Mouse (Mus musculus) thymus, adult 2 months (tissue): ENCODE results near the gene Ino80d. TPM values are rescaled to one million over a fixed set of nuclear protein-coding genes. Genes with fewer than 3 reads are reported as not detected.

Experiments
- DNase-seq: peaks from one replicate; pipeline ENCODE4 v3.0.0; 2021
- H3K27ac ChIP-seq: fragments of 200-500 bp; 2 replicates; pipeline ENCODE4 v1.5.1; 2012; ENCODE audit warnings: low read length, control low read depth; ENCODE audit not compliant: control insufficient read depth, insufficient read depth
- H3K27me3 ChIP-seq: fragments of 200-500 bp; 2 replicates; pipeline ENCODE4 v1.6.1; 2012; ENCODE audit warnings: mild to moderate bottlenecking, low read length, moderate library complexity, mixed read lengths; ENCODE audit not compliant: control insufficient read depth, insufficient read depth
- H3K36me3 ChIP-seq: fragments of 200-500 bp; 2 replicates; pipeline ENCODE4 v1.6.1; 2012; ENCODE audit warnings: mild to moderate bottlenecking, low read length, moderate library complexity; ENCODE audit not compliant: control insufficient read depth, insufficient read depth
- H3K4me1 ChIP-seq: fragments of 200-500 bp; replicated peaks from 2 replicates; pipeline ENCODE4 v1.6.1; 2012; ENCODE audit warnings: low read length; ENCODE audit not compliant: control insufficient read depth, insufficient read depth
- H3K4me3 ChIP-seq: fragments of 200-500 bp; 2 replicates; pipeline ENCODE4 v1.5.1; 2012; ENCODE audit warnings: mild to moderate bottlenecking, low read length, control low read depth, moderate library complexity; ENCODE audit not compliant: control insufficient read depth, insufficient read depth
- CTCF ChIP-seq: fragments of 200-500 bp; IDR thresholded peaks from 2 replicates; pipeline ENCODE4 v1.5.1; 2012; ENCODE audit warnings: mild to moderate bottlenecking, control low read depth, low read length, moderate library complexity, borderline replicate concordance; ENCODE audit not compliant: control insufficient read depth, poor library complexity, insufficient read depth; ENCODE audit errors: extremely low read depth
- POLR2A ChIP-seq: fragments of 200-500 bp; IDR thresholded peaks from 2 replicates; pipeline ENCODE4 v1.6.1; 2012; ENCODE audit warnings: mild to moderate bottlenecking, low read length, control low read depth, moderate library complexity; ENCODE audit not compliant: control insufficient read depth, poor library complexity, insufficient read depth; ENCODE audit errors: extremely low read depth
- WGBS: fragments of 180-500 bp; shearing (Covaris S2); methylation state at CpG from one replicate; pipeline ENCODE4 v1.1.7; 2018; 5-methylcytosine and 5-hydroxymethylcytosine counted together
- polyA plus RNA-seq: library from polyadenylated mRNA; depleted of rRNA; stranded (reverse); fragments of >200 nt; gene quantifications from 2 replicates; pipeline ENCODE4 v1.2.3, GENCODE M21; 2012

The Ino80d gene
- polyA plus RNA-seq, 1 experiment, result 40.4 TPM

DNA sequence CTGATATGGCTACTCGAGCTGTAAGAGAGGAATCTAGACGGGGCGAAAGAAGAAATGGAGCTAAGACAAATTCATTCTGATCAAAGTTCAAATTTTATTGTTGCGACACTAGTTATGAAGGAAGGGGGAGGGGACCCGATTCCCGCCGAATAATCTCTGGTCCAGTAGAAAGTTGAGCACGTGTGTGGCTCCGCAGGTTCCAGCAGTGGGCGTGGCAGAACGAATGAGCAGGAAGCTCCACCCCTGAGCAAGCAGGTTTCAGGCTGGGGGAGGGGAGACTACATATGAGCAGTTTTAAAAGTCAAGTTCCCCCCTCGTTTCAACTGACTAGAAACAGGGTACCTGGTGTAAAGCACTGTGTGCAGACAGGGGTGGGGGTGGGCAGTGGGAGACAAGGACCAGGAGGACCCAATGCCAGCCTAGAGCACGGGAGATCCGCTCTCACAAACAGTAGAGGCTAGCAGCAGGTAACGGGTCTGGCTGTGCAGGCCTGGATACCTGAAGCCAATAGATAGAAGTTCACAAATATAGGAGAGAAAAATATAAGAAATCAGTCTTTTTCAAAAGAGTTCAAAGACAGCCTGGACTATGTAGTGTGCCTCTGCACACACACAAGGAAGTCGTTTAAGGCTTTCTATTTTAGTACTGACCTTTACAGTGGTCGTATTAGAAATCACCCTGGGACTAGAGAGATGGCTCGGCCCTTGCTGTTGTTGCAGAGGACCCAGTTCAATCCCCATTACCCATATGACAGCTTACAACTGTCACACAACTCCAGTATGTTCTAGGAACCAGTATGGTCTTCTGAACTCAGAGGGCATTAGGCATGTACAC lies 15.6 kb upstream of the Ino80d start:
- peak; percentile 10 for DNase-seq
- Histone ChIP-seq H3K4me1 (peaks cover 6% of the 10 kb centered on the region), H3K27ac (peak overlapping the region; percentile 56), H3K4me3 (peak overlapping the region; percentile 40), H3K36me3 (no peaks in the 10 kb centered on the region), H3K27me3 (no peaks in the 10 kb centered on the region)
- 10% methylated on average over 18 of the region's 18 CpGs for WGBS
- TF ChIP-seq POLR2A, result no peak
- no peak for TF ChIP-seq CTCF

DNA sequence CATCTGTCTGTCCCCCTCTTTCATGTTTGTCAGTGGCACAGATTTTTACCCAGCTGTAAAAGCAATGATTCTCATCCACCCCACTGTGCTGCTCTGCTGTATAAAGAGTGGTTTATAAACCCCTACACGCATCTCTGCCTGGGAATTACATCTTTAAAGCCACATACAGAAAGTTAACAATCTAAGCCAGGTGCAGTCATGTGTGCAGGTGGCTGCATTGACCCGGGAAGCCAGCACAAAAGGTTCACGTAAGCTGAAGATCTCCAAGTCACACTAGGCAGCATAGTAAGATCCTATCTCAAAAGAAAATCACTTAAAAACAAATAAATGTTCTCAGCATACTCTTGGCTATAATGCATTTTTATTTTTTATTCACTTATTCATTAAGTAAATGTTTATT lies 14.8 kb upstream of the Ino80d start:
- Histone ChIP-seq H3K4me1 (peaks cover 6% of the 10 kb centered on the region), H3K27ac (no peak overlapping the region), H3K27me3 (no peaks in the 10 kb centered on the region), H3K36me3 (no peaks in the 10 kb centered on the region), H3K4me3 (no peak overlapping the region)
- WGBS, result 3% methylated on average over 3 of the region's 3 CpGs
- TF ChIP-seq POLR2A, result no peak
- TF ChIP-seq CTCF, result no peak
- DNase-seq, result no peak

DNA sequence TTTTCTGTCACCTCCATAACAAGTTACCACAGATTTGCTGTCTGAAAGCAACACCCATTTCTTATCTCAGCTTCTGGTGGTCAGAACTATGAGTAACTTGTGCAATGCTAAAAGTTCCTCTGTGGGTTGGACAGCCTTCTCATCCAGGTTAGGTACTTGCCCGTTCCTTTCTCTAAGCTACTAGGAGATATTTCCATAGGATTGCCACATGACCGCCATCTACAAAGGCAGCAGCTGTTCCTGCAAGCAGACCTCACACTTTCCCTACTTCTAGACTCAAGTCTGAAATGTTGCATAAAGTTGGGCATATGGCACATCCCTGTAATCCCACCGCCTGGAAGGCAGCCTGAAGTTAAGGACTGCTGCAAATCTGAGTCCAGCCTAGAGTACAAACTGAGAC lies 11.7 kb upstream of the Ino80d start:
- no peak overlapping the region for H3K27ac ChIP-seq
- peaks cover 17% of the 10 kb centered on the region for H3K36me3 ChIP-seq
- TF ChIP-seq CTCF, result no peak
- no peak for TF ChIP-seq POLR2A
- peaks cover 6% of the 10 kb centered on the region for H3K4me1 ChIP-seq
- H3K27me3 ChIP-seq, result no peaks in the 10 kb centered on the region
- no peak overlapping the region for H3K4me3 ChIP-seq
- WGBS, result 98% methylated on average over 3 of the region's 3 CpGs
- no peak for DNase-seq

DNA sequence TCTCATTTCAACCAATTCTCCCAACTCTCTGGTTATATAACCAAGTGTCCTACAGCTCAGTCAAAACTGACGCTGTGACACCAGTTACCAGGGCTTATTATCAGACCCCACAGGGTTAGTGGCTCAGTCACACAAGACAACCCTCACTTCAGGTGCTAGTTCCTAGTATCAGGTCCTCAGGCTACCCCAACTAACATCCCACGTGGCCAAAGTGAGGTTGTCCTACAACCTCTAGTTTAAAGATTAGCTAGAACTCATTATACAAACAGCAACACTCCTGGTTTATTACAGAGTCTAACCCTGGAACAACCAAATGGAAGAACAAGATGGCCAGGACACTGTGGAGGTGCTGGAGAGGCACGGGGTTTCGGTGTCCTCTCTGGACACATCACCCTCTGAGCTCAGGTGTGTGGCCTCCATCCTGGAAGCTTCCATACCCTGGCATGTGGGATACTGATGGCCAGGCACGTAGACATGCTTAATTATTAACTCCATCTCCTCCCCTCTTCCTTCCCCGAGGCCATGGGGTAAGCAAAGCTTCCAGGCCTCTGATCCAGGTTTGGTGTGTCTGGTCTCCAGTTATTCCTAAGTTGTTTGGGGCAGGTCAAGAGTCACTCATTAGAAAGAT lies 9.5 kb upstream of the Ino80d start:
- Histone ChIP-seq H3K4me3 (no peak overlapping the region), H3K36me3 (peaks cover 33% of the 10 kb centered on the region), H3K27ac (no peak overlapping the region), H3K27me3 (no peaks in the 10 kb centered on the region), H3K4me1 (peaks cover 3% of the 10 kb centered on the region; the same call in 1 of the 2 replicates)
- 96% methylated on average over 6 of the region's 6 CpGs for WGBS
- TF ChIP-seq CTCF (no peak), POLR2A (no peak)
- no peak for DNase-seq

DNA sequence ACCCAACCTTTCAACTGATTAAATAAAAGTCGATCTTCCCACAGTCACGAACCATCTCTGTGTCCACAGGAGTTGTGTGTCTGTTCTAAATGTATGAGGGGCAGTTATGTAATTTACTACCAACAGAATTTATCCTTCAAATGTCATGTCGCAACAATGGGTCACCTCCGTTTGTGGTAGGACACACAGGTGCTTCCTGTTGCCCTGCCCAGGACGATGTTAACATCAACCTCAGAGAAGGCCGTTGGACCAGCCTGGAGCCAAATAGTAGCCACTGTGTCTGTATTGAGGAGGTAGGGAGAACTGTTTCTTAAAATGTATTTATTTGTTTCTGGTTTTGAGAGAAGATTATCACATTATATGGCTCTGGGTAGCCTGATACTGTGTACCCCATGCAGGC lies 7.5 kb upstream of the Ino80d start:
- H3K27me3 ChIP-seq, result no peaks in the 10 kb centered on the region
- no peak for DNase-seq
- peaks cover 33% of the 10 kb centered on the region for H3K36me3 ChIP-seq
- no peak overlapping the region for H3K27ac ChIP-seq
- 33% methylated on average over 6 of the region's 6 CpGs for WGBS
- H3K4me1 ChIP-seq, result peaks cover 3% of the 10 kb centered on the region; the same call in 1 of the 2 replicates
- H3K4me3 ChIP-seq, result no peak overlapping the region
- TF ChIP-seq CTCF (no peak), POLR2A (no peak)

DNA sequence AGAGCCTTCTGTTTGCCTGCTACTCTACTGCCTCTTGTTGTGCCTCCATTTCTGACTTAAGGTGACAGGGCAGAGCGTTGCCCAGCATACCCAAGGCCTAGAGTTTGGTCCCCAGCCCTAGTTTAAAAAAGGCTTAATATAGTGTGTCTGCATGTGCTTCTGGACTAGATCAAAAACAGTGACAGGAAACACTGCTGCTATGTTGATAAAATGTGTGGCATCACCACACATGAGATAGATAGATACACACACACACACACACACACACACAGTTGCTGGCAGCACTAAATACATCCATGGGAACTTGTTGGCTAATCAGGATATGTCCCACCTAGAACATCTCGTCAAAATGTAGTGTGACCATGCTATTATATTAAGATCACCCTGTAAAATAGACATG lies 5.9 kb upstream of the Ino80d start:
- Histone ChIP-seq H3K4me1 (peaks cover 11% of the 10 kb centered on the region), H3K27ac (no peak overlapping the region), H3K36me3 (peaks cover 33% of the 10 kb centered on the region), H3K27me3 (no peaks in the 10 kb centered on the region), H3K4me3 (no peak overlapping the region)
- WGBS, result 79% methylated on average over 2 of the region's 2 CpGs
- TF ChIP-seq CTCF (no peak), POLR2A (no peak)
- DNase-seq, result no peak

DNA sequence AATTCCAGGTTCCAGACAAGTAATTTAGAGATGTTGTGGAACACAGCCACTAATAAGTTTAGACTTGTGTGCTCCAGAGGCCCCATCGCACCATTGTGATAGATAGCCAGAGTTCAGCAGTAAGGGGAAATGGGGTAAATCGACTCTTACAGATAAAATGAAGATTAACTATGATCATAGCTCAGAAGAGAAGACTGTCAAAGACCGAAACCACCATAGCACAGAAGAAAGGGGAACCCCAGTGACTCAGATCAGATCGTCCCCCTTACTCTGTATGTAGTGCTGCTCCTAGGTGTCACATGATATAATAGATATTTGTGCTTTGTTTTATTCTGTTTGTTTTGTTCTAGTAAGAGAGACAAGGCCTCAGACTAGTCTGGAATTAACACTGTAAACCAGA lies 5.2 kb upstream of the Ino80d start:
- Histone ChIP-seq H3K36me3 (peaks cover 33% of the 10 kb centered on the region), H3K27ac (no peak overlapping the region), H3K27me3 (no peaks in the 10 kb centered on the region), H3K4me1 (peaks cover 11% of the 10 kb centered on the region), H3K4me3 (no peak overlapping the region)
- 48% methylated on average over 4 of the region's 4 CpGs for WGBS
- DNase-seq, result no peak
- no peak for TF ChIP-seq CTCF
- no peak for TF ChIP-seq POLR2A
